Mouse (Mus musculus) olfactory bulb, adult 2 months (tissue): ENCODE data around the gene Klf14.

Source experiments
- CTCF ChIP-seq: fragments of 200-500 bp; IDR thresholded peaks from 2 replicates; pipeline ENCODE4 v1.5.1; 2012; ENCODE audit warnings: low read depth, mild to moderate bottlenecking, low read length, moderate library complexity; ENCODE audit not compliant: insufficient read depth
- POLR2A ChIP-seq: fragments of 200-500 bp; IDR thresholded peaks from 2 replicates; pipeline ENCODE4 v1.6.1; 2012; ENCODE audit warnings: mild to moderate bottlenecking, low read depth, low read length, moderate library complexity; ENCODE audit not compliant: insufficient read depth

DNA sequence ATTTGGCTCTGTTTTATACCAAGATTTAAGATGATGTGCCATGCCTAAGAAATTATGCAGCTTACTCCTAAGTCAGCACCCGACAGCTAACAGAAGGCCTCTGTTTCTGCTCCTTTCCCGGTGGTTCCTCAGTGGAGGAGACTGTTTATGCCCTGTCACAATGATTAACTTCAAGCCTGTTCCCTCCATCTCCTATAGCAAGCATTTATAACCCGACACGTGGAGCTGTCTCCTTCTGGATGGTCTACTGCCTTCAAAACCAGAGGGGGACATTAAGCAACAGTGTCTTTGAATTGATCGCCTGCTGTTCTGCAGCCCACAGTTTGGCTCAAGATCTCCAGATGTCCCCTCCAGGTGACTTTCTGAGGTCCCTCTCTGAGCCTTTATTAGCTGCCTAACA, 19.6 kb downstream of the Klf14 start:
- TF ChIP-seq POLR2A (no peak), CTCF (no peak)
